Mouse (Mus musculus): ENCODE measurements at regions not wholly inside any gene's neighbourhood (a gene's known extent, or its start where the extent isn't known, plus 50 kb on each side); places are given as distances from the start of the nearest gene placed in this dataset.
"Not testable (repeated sequence)": the region's sequence is repeated elsewhere in the genome, so short reads cannot be mapped to it uniquely, and the experiment has no call there.

DNA sequence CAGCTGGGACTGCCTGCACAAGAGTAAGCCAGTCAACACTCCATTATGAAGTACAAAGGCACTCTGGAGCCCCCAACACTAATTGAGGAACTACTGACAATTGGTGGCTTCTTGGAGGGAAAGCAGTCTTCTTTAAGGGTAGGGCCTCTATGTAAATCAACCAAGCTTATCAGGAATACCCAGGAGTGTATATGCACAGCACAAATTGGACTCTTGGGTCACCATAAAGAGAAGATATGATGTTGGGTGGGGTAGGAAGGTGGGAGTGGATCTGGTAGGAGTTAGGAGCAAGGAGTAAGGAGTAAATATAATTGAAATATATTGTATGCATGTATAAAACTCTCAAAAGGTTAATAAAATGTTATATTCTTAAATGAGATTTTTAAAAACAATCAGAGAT, 587.7 kb downstream of the Pdcd6ip start:
- Histone ChIP-seq H3K9me3 (replicated peaks) (no peaks in the 10 kb centered on the region), H3K36me3 (no peaks in the 10 kb centered on the region), H3K4me3 (no peak overlapping the region), H3K27ac (no peak overlapping the region), H3K4me1 (0 out of 2 replicates have a peak, but pooled peaks cover 2% of the 10 kb centered on the region), H3K27me3 (ENCODE audit: low read depth, poor library complexity, severe bottlenecking) (no peaks in the 10 kb centered on the region)
- no peak for DNase-seq (ENCODE audit: low spot score)

DNA sequence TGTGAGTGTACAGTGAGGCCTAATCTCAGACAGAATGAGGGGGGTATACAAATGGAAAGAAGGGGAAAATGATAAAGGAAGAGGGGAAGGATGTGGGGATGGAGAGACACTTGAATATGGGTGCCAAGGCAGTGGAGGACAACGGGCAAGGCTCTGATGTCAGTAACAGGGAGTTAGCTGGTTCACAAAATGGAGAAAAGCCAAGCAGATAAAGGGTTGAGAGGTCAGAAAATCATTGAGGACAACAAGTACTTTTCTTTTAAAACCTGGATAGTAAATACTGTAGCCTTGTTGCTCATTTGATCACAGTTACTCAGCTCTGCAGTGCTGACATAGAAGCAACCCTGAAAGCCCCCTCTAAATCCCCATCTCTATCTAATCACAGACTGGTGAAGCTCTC, 588.3 kb downstream of the Pdcd6ip start:
- Histone ChIP-seq H3K27me3 (ENCODE audit: low read depth, poor library complexity, severe bottlenecking) (no peaks in the 10 kb centered on the region), H3K36me3 (no peaks in the 10 kb centered on the region), H3K27ac (no peak overlapping the region), H3K4me3 (no peak overlapping the region), H3K9me3 (replicated peaks) (no peaks in the 10 kb centered on the region), H3K4me1 (0 out of 2 replicates have a peak, but pooled peaks cover 2% of the 10 kb centered on the region)
- no peak for DNase-seq (ENCODE audit: low spot score)
- WGBS: 96% methylated on average over 1 of the region's 1 CpGs

DNA sequence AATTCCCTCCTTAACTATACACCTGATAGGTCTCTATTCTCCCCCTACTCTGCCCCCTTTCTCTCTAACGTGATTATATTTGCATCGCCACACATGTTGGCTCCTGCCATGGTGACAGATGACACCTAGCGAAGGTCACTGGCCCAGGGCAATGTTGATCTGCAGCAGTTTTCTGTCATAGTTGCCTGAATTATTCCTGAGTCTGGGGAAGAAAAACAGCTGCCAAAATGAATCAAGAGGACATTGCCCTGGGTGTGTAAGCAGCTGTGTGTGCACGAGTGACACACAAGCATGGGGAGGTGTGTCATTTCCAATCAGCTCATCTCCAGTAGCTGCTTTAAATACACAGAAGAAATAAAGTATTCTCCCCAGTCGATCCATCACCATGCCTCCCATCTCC, 592.5 kb downstream of the Pdcd6ip start:
- no peaks in the 10 kb centered on the region for H3K36me3 ChIP-seq
- H3K9me3 ChIP-seq (replicated peaks): no peaks in the 10 kb centered on the region
- no peak overlapping the region for H3K4me3 ChIP-seq
- DNase-seq (ENCODE audit: low spot score): no peak
- H3K27ac ChIP-seq: no peak overlapping the region
- H3K27me3 ChIP-seq (ENCODE audit: low read depth, poor library complexity, severe bottlenecking): no peaks in the 10 kb centered on the region
- no peaks in the 10 kb centered on the region for H3K4me1 ChIP-seq
- 71% methylated on average over 5 of the region's 5 CpGs for WGBS

DNA sequence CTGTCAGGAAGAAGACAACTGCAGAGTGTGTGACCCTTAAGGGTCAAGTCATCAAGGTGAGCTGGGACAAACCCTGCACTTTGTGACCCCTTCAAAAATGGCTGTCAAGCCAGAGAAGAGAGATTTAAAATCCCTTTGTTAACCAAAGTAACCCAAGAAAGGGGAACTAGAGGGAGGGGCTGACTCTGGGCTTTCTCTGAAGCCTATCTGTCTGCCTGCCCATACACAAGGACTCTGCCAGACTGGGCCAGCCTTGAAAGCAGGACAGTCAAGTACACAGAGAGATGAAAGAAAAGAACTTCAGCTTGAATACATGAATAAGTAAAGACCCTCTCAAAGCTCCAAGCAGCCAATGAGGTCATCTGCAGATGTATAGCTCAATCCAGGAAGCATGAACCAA, 595.3 kb downstream of the Pdcd6ip start:
- Histone ChIP-seq H3K27ac (no peak overlapping the region), H3K9me3 (replicated peaks) (no peaks in the 10 kb centered on the region), H3K4me1 (no peaks in the 10 kb centered on the region), H3K4me3 (no peak overlapping the region), H3K36me3 (no peaks in the 10 kb centered on the region), H3K27me3 (ENCODE audit: low read depth, poor library complexity, severe bottlenecking) (no peaks in the 10 kb centered on the region)
- no peak for DNase-seq (ENCODE audit: low spot score)

DNA sequence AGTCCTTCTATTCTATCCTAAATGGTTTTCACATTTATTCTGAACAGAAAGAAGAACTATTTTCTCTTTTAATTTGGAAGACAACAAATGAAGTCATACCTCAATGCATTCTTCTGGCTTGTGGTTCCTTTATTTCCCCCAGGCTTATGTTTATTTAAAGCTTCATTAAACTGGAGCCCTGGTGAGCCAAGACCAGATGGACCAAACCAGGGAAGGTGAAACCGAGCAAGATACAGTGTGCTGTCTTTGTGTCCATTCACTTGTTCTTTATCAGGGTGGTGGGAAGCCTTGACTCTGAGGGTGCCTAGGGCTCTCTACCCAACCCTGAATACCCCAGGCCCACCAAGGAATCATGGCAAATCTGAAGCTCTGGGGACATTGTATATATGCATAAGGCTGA, 606.3 kb downstream of the Pdcd6ip start:
- Histone ChIP-seq H3K27ac (no peak overlapping the region), H3K27me3 (ENCODE audit: low read depth, poor library complexity, severe bottlenecking) (no peaks in the 10 kb centered on the region), H3K4me3 (no peak overlapping the region), H3K36me3 (no peaks in the 10 kb centered on the region), H3K4me1 (0 out of 2 replicates have a peak, but pooled peaks cover 4% of the 10 kb centered on the region), H3K9me3 (replicated peaks) (no peaks in the 10 kb centered on the region)
- DNase-seq (ENCODE audit: low spot score): no peak
- 88% methylated on average over 1 of the region's 1 CpGs for WGBS

DNA sequence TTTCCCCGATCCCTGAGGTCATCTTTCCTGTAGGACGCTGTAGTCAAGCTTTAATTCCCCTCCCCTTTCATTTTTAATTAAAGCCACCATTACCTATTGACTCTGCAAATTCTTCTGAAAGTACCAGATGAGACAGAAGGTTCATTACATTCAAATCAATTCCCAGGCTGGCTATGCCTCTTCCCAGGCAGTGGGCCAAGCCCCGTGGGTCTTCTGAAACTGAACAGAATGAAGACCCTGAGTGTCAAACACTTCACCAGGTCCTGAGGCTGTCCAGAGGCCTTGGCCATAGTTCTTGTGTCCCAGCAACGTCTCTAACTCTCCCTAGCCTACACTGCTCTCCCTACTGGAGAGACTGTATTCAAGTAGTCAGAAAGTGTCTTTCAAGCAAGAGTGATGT, 607.4 kb downstream of the Pdcd6ip start:
- WGBS: 88% methylated on average over 4 of the region's 4 CpGs
- Histone ChIP-seq H3K4me3 (no peak overlapping the region), H3K9me3 (replicated peaks) (no peaks in the 10 kb centered on the region)

DNA sequence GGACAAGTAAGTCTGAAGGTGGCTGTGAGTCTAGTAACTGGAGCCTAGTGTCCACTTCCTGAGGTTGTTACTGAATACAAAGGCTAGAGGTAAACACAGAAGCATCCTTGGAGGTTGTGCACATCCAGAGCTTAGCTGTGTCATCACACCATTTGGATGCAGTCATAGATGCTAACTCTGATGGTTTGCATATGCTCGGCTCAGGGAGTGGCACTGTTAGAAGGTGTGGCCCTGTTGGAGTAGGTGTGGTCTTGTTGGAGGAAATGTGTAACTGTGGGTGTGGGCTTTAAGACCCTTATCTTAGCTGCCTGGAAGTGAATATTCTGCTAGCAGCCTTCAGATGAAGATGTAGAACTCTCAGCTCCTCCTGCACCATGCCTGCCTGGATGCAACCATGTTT, 612.6 kb downstream of the Pdcd6ip start:
- H3K36me3 ChIP-seq; H3K27me3 ChIP-seq (ENCODE audit: low read depth, poor library complexity, severe bottlenecking); DNase-seq (ENCODE audit: low spot score); H3K4me1 ChIP-seq; H3K4me3 ChIP-seq; H3K9me3 ChIP-seq (replicated peaks); H3K27ac ChIP-seq: not testable (repeated sequence)
- 87% methylated on average over 1 of the region's 1 CpGs for WGBS

More for the DNA sequence above, 607.4 kb downstream of the Pdcd6ip start:
- H3K27ac ChIP-seq: no peak overlapping the region
- H3K27me3 ChIP-seq (ENCODE audit: low read depth, poor library complexity, severe bottlenecking): no peaks in the 10 kb centered on the region
- H3K36me3 ChIP-seq: no peaks in the 10 kb centered on the region
- no peak for DNase-seq (ENCODE audit: low spot score)
- no peaks in the 10 kb centered on the region for H3K4me1 ChIP-seq

DNA sequence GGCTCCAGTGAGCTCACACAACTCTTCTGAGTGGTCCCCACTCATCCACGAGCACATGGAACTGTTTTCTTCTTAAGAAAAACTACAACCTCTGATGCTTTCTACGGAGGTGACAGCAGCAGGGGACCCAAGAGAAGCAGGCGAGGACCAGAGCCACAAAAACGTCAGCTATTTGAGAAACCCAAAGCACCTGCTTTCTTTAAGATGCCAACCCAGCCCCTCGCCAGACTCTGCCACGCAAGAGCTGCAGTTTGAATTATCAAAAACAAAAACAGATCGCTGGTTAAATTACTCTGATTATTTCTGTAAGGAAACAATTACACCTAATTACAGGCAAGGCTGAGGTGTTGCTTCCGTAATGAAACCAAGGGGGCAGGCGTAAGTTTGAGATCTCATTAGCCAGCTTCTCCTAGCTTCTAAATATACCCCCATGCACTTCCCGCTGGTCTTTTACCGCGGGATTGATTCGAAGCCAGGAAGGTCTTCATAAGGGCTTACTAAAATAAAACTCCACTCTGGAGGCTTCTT, 614.1 kb downstream of the Pdcd6ip start:
- WGBS: 75% methylated on average over 13 of the region's 13 CpGs
- no peak overlapping the region for H3K4me3 ChIP-seq

DNA sequence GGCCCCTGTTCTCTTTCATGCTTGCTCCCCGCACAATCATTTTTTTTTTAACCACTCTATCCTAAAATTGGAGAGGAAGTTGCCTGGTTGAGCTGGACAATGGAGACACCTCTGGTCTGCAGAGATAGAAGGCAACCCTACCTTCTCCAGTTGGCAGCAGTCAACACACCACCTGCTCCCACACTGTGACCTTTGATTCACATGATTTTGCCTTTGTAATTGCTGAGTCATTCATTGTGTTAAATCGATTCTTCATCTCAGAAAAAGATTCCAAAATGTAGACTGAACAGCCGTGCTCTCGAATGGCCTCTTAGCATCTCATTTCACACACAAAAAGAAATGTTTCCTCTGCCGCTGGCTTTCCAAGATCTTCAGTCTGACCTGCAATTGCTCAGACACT, 616.2 kb downstream of the Pdcd6ip start:
- Histone ChIP-seq H3K27ac (no peak overlapping the region), H3K4me1 (0 out of 2 replicates have a peak, but pooled peaks cover 4% of the 10 kb centered on the region), H3K4me3 (no peak overlapping the region), H3K9me3 (replicated peaks) (no peaks in the 10 kb centered on the region), H3K36me3 (no peaks in the 10 kb centered on the region), H3K27me3 (ENCODE audit: low read depth, poor library complexity, severe bottlenecking) (no peaks in the 10 kb centered on the region)
- WGBS: 95% methylated on average over 5 of the region's 5 CpGs
- no peak for DNase-seq (ENCODE audit: low spot score)

More for the DNA sequence above, 614.1 kb downstream of the Pdcd6ip start:
- DNase-seq (ENCODE audit: low spot score): no peak
- 0 out of 2 replicates have a peak, but pooled peaks cover 4% of the 10 kb centered on the region for H3K4me1 ChIP-seq
- H3K36me3 ChIP-seq: no peaks in the 10 kb centered on the region
- no peak overlapping the region for H3K27ac ChIP-seq
- no peaks in the 10 kb centered on the region for H3K9me3 ChIP-seq (replicated peaks)
- H3K27me3 ChIP-seq (ENCODE audit: low read depth, poor library complexity, severe bottlenecking): no peaks in the 10 kb centered on the region

DNA sequence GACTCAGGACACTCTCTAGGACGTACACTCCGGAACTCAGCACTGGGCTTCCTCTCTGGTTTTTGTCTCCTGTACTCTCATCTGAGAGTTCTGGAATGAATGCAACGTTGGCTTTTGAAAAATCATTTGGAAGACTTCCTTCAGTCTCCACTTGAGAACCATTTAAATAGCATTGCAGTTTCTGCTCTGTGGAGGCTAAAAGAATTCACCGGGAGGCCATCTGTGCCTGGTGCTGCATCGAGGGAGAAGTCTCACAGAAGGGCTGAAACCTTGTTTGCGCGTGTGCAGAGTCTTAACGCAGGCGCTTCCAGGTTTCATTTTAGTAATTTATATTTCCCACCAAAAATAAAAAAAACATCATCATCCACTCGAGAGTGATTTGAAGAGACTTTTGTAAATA, 620.3 kb downstream of the Pdcd6ip start:
- Histone ChIP-seq H3K27ac (no peak overlapping the region), H3K4me3 (no peak overlapping the region), H3K9me3 (replicated peaks) (no peaks in the 10 kb centered on the region), H3K27me3 (ENCODE audit: low read depth, poor library complexity, severe bottlenecking) (no peaks in the 10 kb centered on the region), H3K36me3 (no peaks in the 10 kb centered on the region), H3K4me1 (peaks cover 8% of the 10 kb centered on the region; the same call in 1 of the 2 replicates)
- 92% methylated on average over 10 of the region's 10 CpGs for WGBS
- DNase-seq (ENCODE audit: low spot score): no peak

DNA sequence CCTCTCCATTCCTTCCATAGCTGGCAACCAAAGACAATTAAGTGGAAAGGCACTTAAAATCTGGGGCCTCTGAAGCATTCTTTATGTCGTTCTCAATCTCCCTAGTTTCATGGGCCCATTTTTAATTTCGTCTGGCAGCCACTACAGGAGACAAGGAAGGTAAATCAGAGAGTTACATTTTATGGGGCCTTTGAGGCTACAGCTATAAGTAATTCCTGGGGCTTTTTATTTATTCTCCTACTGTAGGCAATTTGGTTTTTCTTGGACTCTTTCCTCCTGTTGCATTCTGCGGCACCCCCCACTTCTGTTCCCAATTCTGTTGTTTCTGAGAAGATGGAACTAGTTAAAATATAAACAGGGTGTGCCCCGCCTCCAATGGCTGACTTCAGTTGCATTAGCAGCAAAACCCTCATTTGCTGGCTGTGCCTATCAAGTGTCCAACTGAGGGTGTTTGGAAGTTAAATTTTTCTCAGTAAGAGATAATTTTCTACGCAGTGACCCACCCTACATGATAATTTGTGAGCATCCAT, 622.7 kb downstream of the Pdcd6ip start:
- 76% methylated on average over 5 of the region's 5 CpGs for WGBS
- Histone ChIP-seq H3K4me3 (no peak overlapping the region), H3K36me3 (no peaks in the 10 kb centered on the region), H3K27me3 (ENCODE audit: low read depth, poor library complexity, severe bottlenecking) (no peaks in the 10 kb centered on the region), H3K9me3 (replicated peaks) (no peaks in the 10 kb centered on the region), H3K27ac (no peak overlapping the region), H3K4me1 (peaks cover 8% of the 10 kb centered on the region; the same call in 1 of the 2 replicates)
- no peak for DNase-seq (ENCODE audit: low spot score)

DNA sequence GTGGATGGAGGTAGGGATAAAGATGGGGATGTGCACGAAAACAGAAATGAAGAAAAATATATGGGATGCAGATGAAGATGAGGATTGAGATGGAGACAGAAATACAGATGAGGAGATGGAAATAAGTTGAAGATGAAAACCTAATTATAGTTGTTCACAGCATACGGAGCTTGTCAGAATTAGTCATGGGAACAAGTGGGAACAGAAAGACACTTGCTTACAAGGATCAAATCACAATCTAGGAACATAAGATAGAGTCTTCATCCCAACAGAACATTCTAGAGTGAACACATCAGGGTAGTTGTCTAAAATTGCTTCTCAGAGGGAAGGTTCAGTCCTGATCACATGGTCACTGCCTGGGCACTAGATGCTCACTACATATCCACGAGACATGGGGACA, 633.2 kb downstream of the Pdcd6ip start:
- Histone ChIP-seq H3K4me3 (no peak overlapping the region), H3K9me3 (replicated peaks) (no peaks in the 10 kb centered on the region), H3K27ac (no peak overlapping the region), H3K36me3 (no peaks in the 10 kb centered on the region), H3K27me3 (ENCODE audit: low read depth, poor library complexity, severe bottlenecking) (no peaks in the 10 kb centered on the region), H3K4me1 (no peaks in the 10 kb centered on the region)
- DNase-seq (ENCODE audit: low spot score): no peak
- 85% methylated on average over 3 of the region's 3 CpGs for WGBS

DNA sequence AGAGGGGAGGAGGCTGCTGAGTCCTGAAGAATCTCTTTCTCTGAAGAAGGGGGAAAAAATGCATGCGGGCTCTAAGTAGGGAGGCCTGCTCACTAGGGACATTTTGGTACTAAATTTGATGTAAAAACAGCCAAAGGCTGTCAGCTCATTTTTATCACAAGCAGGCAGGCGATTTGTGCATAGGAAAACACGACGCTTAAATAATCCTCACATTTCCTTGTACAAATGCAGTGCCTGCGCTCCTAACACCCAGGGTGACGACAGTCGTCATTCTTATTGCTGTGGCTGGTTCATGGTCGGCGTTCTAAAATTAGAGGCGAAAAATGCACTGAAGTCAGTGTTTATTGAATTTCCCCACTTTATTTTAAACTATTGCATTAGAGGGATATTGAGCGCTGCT, 650.6 kb downstream of the Pdcd6ip start:
- H3K9me3 ChIP-seq (replicated peaks): no peaks in the 10 kb centered on the region
- H3K4me1 ChIP-seq: no peaks in the 10 kb centered on the region
- no peak overlapping the region for H3K4me3 ChIP-seq
- DNase-seq (ENCODE audit: low spot score): no peak
- 84% methylated on average over 11 of the region's 11 CpGs for WGBS
- H3K27ac ChIP-seq: no peak overlapping the region
- no peaks in the 10 kb centered on the region for H3K27me3 ChIP-seq (ENCODE audit: low read depth, poor library complexity, severe bottlenecking)
- no peaks in the 10 kb centered on the region for H3K36me3 ChIP-seq

DNA sequence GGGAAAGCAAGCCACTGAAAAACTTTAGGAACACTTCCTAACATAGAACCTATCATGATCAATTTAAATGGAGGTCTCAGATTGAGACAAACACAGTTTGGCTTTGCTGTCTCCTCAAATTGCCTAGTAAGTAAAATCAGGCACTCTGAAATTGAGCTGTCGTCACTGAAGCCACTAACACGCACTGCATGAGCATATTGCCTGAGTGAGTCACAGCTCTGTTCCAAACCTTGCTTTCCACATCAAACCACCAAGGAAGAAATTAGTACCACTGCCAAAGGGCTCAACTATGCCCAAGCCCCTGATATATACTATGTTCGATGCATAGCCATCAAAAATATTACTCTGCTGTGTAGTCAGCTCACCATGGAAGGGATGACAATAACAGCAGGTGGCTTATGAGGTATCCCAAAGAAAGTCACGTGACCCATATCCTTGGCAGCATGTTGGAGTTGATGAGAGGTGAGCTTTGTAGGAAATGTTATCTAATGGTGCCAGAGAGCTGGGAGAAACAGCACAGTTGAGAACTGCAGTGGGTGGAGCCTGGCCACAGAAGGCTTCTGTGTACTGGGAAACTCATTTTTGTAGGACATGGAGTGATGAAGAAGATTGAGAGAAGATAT, 663.4 kb downstream of the Pdcd6ip start:
- Histone ChIP-seq H3K9me3 (replicated peaks) (no peaks in the 10 kb centered on the region), H3K27ac (no peak overlapping the region), H3K36me3 (no peaks in the 10 kb centered on the region), H3K4me1 (no peaks in the 10 kb centered on the region), H3K27me3 (ENCODE audit: low read depth, poor library complexity, severe bottlenecking) (no peaks in the 10 kb centered on the region), H3K4me3 (no peak overlapping the region)
- DNase-seq (ENCODE audit: low spot score): no peak
- WGBS: 86% methylated on average over 4 of the region's 4 CpGs

All from limb, embryonic 10.5 days (tissue).